Mouse (Mus musculus) spleen, adult 2 months (tissue): ENCODE data around the gene Tmem184b. TPM values are rescaled to one million over a fixed set of nuclear protein-coding genes. Genes with fewer than 3 reads are reported as not detected.
A peak's percentile ranks its signal among the peaks of the same experiment; 100 is the strongest.

Experiments used
- DNase-seq, 2 experiments: peaks; one replicate each; pipeline versions ENCODE4 v3.0.0 to v3.0.0-alpha.2; 2012 to 2021; ENCODE audit warnings: low spot score in 2 of 2, low read depth in 1 of 2
- H3K27ac ChIP-seq: fragments of 200-500 bp; 2 replicates; pipeline ENCODE4 v1.5.1; 2012; ENCODE audit warnings: low read length, inconsistent platforms; ENCODE audit not compliant: insufficient read depth
- H3K27me3 ChIP-seq: fragments of 200-500 bp; 2 replicates; pipeline ENCODE4 v1.6.1; 2012; ENCODE audit warnings: mild to moderate bottlenecking, moderate library complexity, low read length, inconsistent platforms; ENCODE audit not compliant: control insufficient read depth, insufficient read depth
- H3K36me3 ChIP-seq: fragments of 200-500 bp; 2 replicates; pipeline ENCODE4 v1.6.1; 2012; ENCODE audit warnings: mild to moderate bottlenecking, low read length, inconsistent platforms; ENCODE audit not compliant: control insufficient read depth, insufficient read depth
- H3K4me1 ChIP-seq: fragments of 200-500 bp; 2 replicates; pipeline ENCODE4 v1.6.1; 2011; ENCODE audit warnings: inconsistent platforms; ENCODE audit not compliant: control insufficient read depth, insufficient read depth, insufficient read length
- H3K4me3 ChIP-seq: fragments of 200-500 bp; 2 replicates; pipeline ENCODE4 v1.5.1; 2011; ENCODE audit warnings: mild to moderate bottlenecking, inconsistent platforms; ENCODE audit not compliant: insufficient read depth, insufficient read length; ENCODE audit errors: extremely low read depth
- CTCF ChIP-seq: fragments of 200-500 bp; IDR thresholded peaks from 2 replicates; pipeline ENCODE4 v1.5.1; 2011; ENCODE audit warnings: mild to moderate bottlenecking, inconsistent platforms; ENCODE audit not compliant: insufficient read depth, insufficient read length, insufficient replicate concordance; ENCODE audit errors: extremely low read depth
- POLR2A ChIP-seq: fragments of 200-500 bp; IDR thresholded peaks from 2 replicates; pipeline ENCODE4 v1.6.1; 2011; ENCODE audit warnings: low read depth, low read length, inconsistent platforms
- whole genome bisulfite sequencing: fragments of 180-500 bp; shearing (Covaris S2); methylation state at CpG from one replicate; pipeline ENCODE4 v1.1.7; 2018; 5-methylcytosine and 5-hydroxymethylcytosine counted together
- polyA plus RNA-seq: library from polyadenylated mRNA; depleted of rRNA; stranded (reverse); fragments of >200 nt; gene quantifications from 2 replicates; pipeline ENCODE4 v1.2.3, GENCODE M21; 2012

Gene Tmem184b
- polyA plus RNA-seq, 1 experiment, result 89.7 TPM

GRCm38 (mm10) chr15:79326971-79327961, 76.1 kb downstream of the Tmem184b start:
- H3K4me3 ChIP-seq, result peak overlapping the region; percentile 81
- H3K27me3 ChIP-seq, result no peaks in the 10 kb centered on the region
- no peak for DNase-seq
- 20% methylated on average over 20 of the region's 20 CpGs for WGBS
- H3K36me3 ChIP-seq, result no peaks in the 10 kb centered on the region
- peaks cover 26% of the 10 kb centered on the region; the same call in 1 of the 2 replicates for H3K4me1 ChIP-seq
- H3K27ac ChIP-seq, result peak overlapping the region; percentile 58
- TF ChIP-seq POLR2A (no peak), CTCF (no peak)

GRCm38 (mm10) chr15:79326264-79326663, 77.1 kb downstream of the Tmem184b start:
- Histone ChIP-seq H3K4me3 (no peak overlapping the region), H3K27ac (no peak overlapping the region), H3K27me3 (no peaks in the 10 kb centered on the region), H3K36me3 (no peaks in the 10 kb centered on the region), H3K4me1 (peaks cover 26% of the 10 kb centered on the region; the same call in 1 of the 2 replicates)
- DNase-seq, result no peak
- WGBS, result 38% methylated on average over 4 of the region's 4 CpGs
- TF ChIP-seq CTCF (no peak), POLR2A (no peak)

GRCm38 (mm10) chr15:79325742-79326141, 77.6 kb downstream of the Tmem184b start:
- Histone ChIP-seq H3K4me1 (peaks cover 26% of the 10 kb centered on the region; the same call in 1 of the 2 replicates), H3K27me3 (no peaks in the 10 kb centered on the region)
- 75% methylated on average over 3 of the region's 3 CpGs for WGBS

GRCm38 (mm10) chr15:79324373-79324772, 79.0 kb downstream of the Tmem184b start:
- WGBS, result 92% methylated on average over 3 of the region's 3 CpGs
- DNase-seq, result no peak
- Histone ChIP-seq H3K27ac (no peak overlapping the region), H3K4me1 (peaks cover 26% of the 10 kb centered on the region; the same call in 1 of the 2 replicates), H3K27me3 (no peaks in the 10 kb centered on the region), H3K36me3 (no peaks in the 10 kb centered on the region), H3K4me3 (no peak overlapping the region)
- TF ChIP-seq CTCF (no peak), POLR2A (no peak)

More at GRCm38 (mm10) chr15:79325742-79326141, 77.6 kb downstream of the Tmem184b start:
- H3K4me3 ChIP-seq, result no peak overlapping the region
- no peak overlapping the region for H3K27ac ChIP-seq
- DNase-seq, result no peak
- no peak for TF ChIP-seq POLR2A
- TF ChIP-seq CTCF, result no peak
- H3K36me3 ChIP-seq, result no peaks in the 10 kb centered on the region

GRCm38 (mm10) chr15:79323791-79324155, 79.6 kb downstream of the Tmem184b start:
- H3K27ac ChIP-seq, result peak overlapping the region; percentile 66
- TF ChIP-seq CTCF, result no peak
- no peak for TF ChIP-seq POLR2A
- WGBS, result 45% methylated on average over 4 of the region's 4 CpGs
- no peaks in the 10 kb centered on the region for H3K27me3 ChIP-seq
- H3K4me3 ChIP-seq, result no peak overlapping the region
- no peak for DNase-seq
- peaks cover 26% of the 10 kb centered on the region; the same call in 1 of the 2 replicates for H3K4me1 ChIP-seq
- no peaks in the 10 kb centered on the region for H3K36me3 ChIP-seq

GRCm38 (mm10) chr15:79322991-79323790, 80.2 kb downstream of the Tmem184b start:
- H3K27ac ChIP-seq, result peak overlapping the region; percentile 66
- no peaks in the 10 kb centered on the region for H3K27me3 ChIP-seq
- no peak overlapping the region; the same call in 1 of the 2 replicates for H3K4me3 ChIP-seq
- no peaks in the 10 kb centered on the region for H3K36me3 ChIP-seq
- peak in 1 of 2 experiments; percentile 33 for DNase-seq
- peaks cover 26% of the 10 kb centered on the region; the same call in 1 of the 2 replicates for H3K4me1 ChIP-seq
- 26% methylated on average over 6 of the region's 6 CpGs for WGBS
- TF ChIP-seq CTCF (no peak), POLR2A (no peak)
